Mouse (Mus musculus): ENCODE data around the gene Plod1. TPM values are rescaled to one million over a fixed set of nuclear protein-coding genes. Genes with fewer than 3 reads are reported as not detected.

Plod1 gene
- total RNA-seq, 1 experiment: 26.2 TPM

DNA sequence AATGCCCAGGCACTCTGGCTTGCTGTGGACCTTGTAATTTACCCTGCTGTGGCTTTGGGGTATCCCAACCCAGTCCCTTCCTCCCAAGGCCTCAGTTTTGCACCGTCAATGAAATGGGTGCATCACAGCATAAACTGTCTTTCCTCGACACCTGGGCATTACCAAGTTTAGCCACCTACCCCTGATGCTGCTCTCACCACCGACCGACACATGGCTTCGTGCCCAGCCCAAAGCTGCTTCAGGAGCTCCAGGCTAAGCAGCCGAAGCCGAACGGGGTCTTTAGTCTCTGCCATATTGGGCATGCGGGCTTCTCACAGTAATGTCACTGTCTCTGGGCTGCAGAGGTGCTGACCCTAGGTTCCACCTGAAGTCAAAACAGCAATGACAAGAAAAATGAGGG lies 70.5 kb downstream of the Plod1 start:
- Histone ChIP-seq H3K9ac (ENCODE audit: insufficient read depth, low read depth, low read length, poor library complexity, severe bottlenecking) (no peak overlapping the region), H3K36me3 (ENCODE audit: control insufficient read depth, insufficient read depth, low read length, poor library complexity, severe bottlenecking) (peaks cover 14% of the 10 kb centered on the region; the same call in 1 of the 2 replicates), H3K4me1 (ENCODE audit: control insufficient read depth in 2 of 2, insufficient read depth in 2 of 2, low read length in 2 of 2, poor library complexity in 1 of 2) (no peaks in the 10 kb centered on the region), H3K4me3 (ENCODE audit: insufficient read depth in 1 of 2, low read depth in 1 of 2, low read length in 2 of 2, poor library complexity in 1 of 2, severe bottlenecking in 1 of 2) (no peak overlapping the region), H3K9me3 (ENCODE audit: control insufficient read depth, insufficient read depth, low read depth, low read length) (peaks cover 2% of the 10 kb centered on the region; the same call in 1 of the 2 replicates), H3K27ac (ENCODE audit: insufficient read depth, low read depth, low read length, poor library complexity, severe bottlenecking) (no peak overlapping the region)
- no peak for DNase-seq (ENCODE audit: low read depth, low spot score)
- in situ Hi-C loops (cut with MboI; ENCODE audit: low sequenced_read_pairs in 2 of 2, unreplicated experiment in 2 of 2): no loop called here
- TF ChIP-seq HCFC1 (IDR thresholded peaks at IDR 0.05; ENCODE audit: borderline replicate concordance, insufficient read depth, low read length) (no peak), MAFK (IDR thresholded peaks at IDR 0.05; ENCODE audit: insufficient read depth, low read depth, low read length) (no peak), ZNF384 (IDR thresholded peaks at IDR 0.05; ENCODE audit: low read depth, low read length) (no peak), CHD2 (IDR thresholded peaks at IDR 0.05; ENCODE audit: low read depth, low read length) (no peak), ZC3H11A (IDR thresholded peaks at IDR 0.05; ENCODE audit: borderline replicate concordance, low read depth, low read length) (no peak)

DNA sequence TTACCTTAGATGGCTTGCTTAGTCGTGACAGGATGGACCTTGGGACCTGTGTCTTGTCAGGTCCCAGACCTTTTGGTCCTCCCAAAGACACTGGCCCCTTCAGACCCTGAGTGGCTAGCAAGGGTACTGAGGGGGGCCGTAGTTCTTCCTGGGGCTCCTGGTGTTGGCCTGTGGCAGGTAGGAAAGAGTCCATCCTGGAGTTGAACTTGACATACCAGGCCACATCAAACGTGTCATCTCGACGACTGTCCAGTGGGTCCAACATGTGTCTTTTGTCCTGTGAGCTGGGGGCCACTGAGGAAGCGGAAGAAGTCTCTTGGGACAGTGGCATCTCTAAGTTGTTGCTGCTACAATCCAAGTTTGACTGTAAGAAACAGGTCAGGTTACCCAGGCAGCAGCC lies 70.9 kb downstream of the Plod1 start:
- peaks cover 14% of the 10 kb centered on the region; the same call in 1 of the 2 replicates for H3K36me3 ChIP-seq (ENCODE audit: control insufficient read depth, insufficient read depth, low read length, poor library complexity, severe bottlenecking)

GRCm38 (mm10) chr4:147862051-147862450 lies 74.5 kb downstream of the Plod1 start:
- H3K36me3 ChIP-seq (ENCODE audit: control insufficient read depth, insufficient read depth, low read length, poor library complexity, severe bottlenecking): peaks cover 14% of the 10 kb centered on the region; the same call in 1 of the 2 replicates
- in situ Hi-C loops (cut with MboI; ENCODE audit: low sequenced_read_pairs in 2 of 2, unreplicated experiment in 2 of 2): no loop called here
- TF ChIP-seq ZC3H11A (IDR thresholded peaks at IDR 0.05; ENCODE audit: borderline replicate concordance, low read depth, low read length): no peak
- TF ChIP-seq HCFC1 (IDR thresholded peaks at IDR 0.05; ENCODE audit: borderline replicate concordance, insufficient read depth, low read length): no peak

More for the DNA sequence above, 70.9 kb downstream of the Plod1 start:
- in situ Hi-C loops (cut with MboI; ENCODE audit: low sequenced_read_pairs in 2 of 2, unreplicated experiment in 2 of 2): no loop called here
- no peaks in the 10 kb centered on the region for H3K4me1 ChIP-seq (ENCODE audit: control insufficient read depth in 2 of 2, insufficient read depth in 2 of 2, low read length in 2 of 2, poor library complexity in 1 of 2)
- no peak for TF ChIP-seq ZNF384 (IDR thresholded peaks at IDR 0.05; ENCODE audit: low read depth, low read length)
- TF ChIP-seq MAFK (IDR thresholded peaks at IDR 0.05; ENCODE audit: insufficient read depth, low read depth, low read length): no peak
- TF ChIP-seq CHD2 (IDR thresholded peaks at IDR 0.05; ENCODE audit: low read depth, low read length): no peak
- no peak for TF ChIP-seq HCFC1 (IDR thresholded peaks at IDR 0.05; ENCODE audit: borderline replicate concordance, insufficient read depth, low read length)
- TF ChIP-seq ZC3H11A (IDR thresholded peaks at IDR 0.05; ENCODE audit: borderline replicate concordance, low read depth, low read length): no peak
- DNase-seq (ENCODE audit: low read depth, low spot score): no peak
- no peak overlapping the region for H3K9ac ChIP-seq (ENCODE audit: insufficient read depth, low read depth, low read length, poor library complexity, severe bottlenecking)
- peaks cover 2% of the 10 kb centered on the region; the same call in 1 of the 2 replicates for H3K9me3 ChIP-seq (ENCODE audit: control insufficient read depth, insufficient read depth, low read depth, low read length)
- H3K4me3 ChIP-seq (ENCODE audit: insufficient read depth in 1 of 2, low read depth in 1 of 2, low read length in 2 of 2, poor library complexity in 1 of 2, severe bottlenecking in 1 of 2): no peak overlapping the region
- H3K27ac ChIP-seq (ENCODE audit: insufficient read depth, low read depth, low read length, poor library complexity, severe bottlenecking): no peak overlapping the region

More at GRCm38 (mm10) chr4:147862051-147862450, 74.5 kb downstream of the Plod1 start:
- H3K4me1 ChIP-seq (ENCODE audit: control insufficient read depth in 2 of 2, insufficient read depth in 2 of 2, low read length in 2 of 2, poor library complexity in 1 of 2): no peaks in the 10 kb centered on the region
- no peaks in the 10 kb centered on the region for H3K9me3 ChIP-seq (ENCODE audit: control insufficient read depth, insufficient read depth, low read depth, low read length)
- no peak overlapping the region for H3K4me3 ChIP-seq (ENCODE audit: insufficient read depth in 1 of 2, low read depth in 1 of 2, low read length in 2 of 2, poor library complexity in 1 of 2, severe bottlenecking in 1 of 2)
- no peak for DNase-seq (ENCODE audit: low read depth, low spot score)
- no peak overlapping the region for H3K27ac ChIP-seq (ENCODE audit: insufficient read depth, low read depth, low read length, poor library complexity, severe bottlenecking)
- H3K9ac ChIP-seq (ENCODE audit: insufficient read depth, low read depth, low read length, poor library complexity, severe bottlenecking): no peak overlapping the region

Other genes starting within 250 kb of the Plod1 start
- 66.5 and 71.2 TPM in 2 replicates for gene Zfp534, start 234.2 kb downstream of the Plod1 start, total RNA-seq (2012; rRNA removed)
- gene Zfp984, start 127.0 kb downstream of the Plod1 start, total RNA-seq (2012; rRNA removed): 40.9 and 42.6 TPM in 2 replicates
- gene Zfp933, start 88.4 kb downstream of the Plod1 start, total RNA-seq (2012; rRNA removed): 3.6 and 4.9 TPM in 2 replicates
- 6.3 and 27.9 TPM in 2 replicates for gene Miip, start 68.0 kb downstream of the Plod1 start, total RNA-seq (2012; rRNA removed)
- 1.4 and 1.6 TPM in 2 replicates for gene Fv1, start 67.8 kb downstream of the Plod1 start, total RNA-seq (2012; rRNA removed)
- gene Mfn2, start 32.1 kb downstream of the Plod1 start, total RNA-seq (2012; rRNA removed): 12.4 and 18.6 TPM in 2 replicates
- 73.5 and 115 TPM in 2 replicates for gene 2510039O18Rik, start 4.1 kb upstream of the Plod1 start, total RNA-seq (2012; rRNA removed)
- 0.95 and 3.8 TPM in 2 replicates for gene Nppb, start 49.0 kb upstream of the Plod1 start, total RNA-seq (2012; rRNA removed)
- gene Nppa, start 64.0 kb upstream of the Plod1 start, total RNA-seq (2012; rRNA removed): 0.37 TPM in 1 of 2 replicates, not detected in the other
- 32.5 and 49.1 TPM in 2 replicates for gene Clcn6, start 102.1 kb upstream of the Plod1 start, total RNA-seq (2012; rRNA removed)
- 34.0 and 51.7 TPM in 2 replicates for gene Mthfr, start 102.3 kb upstream of the Plod1 start, total RNA-seq (2012; rRNA removed)
- 122 and 158 TPM in 2 replicates for gene Agtrap, start 151.3 kb upstream of the Plod1 start, total RNA-seq (2012; rRNA removed)
- gene Mad2l2, start 193.6 kb upstream of the Plod1 start, total RNA-seq (2012; rRNA removed): 34.0 and 54.5 TPM in 2 replicates
- 0.76 and 1.3 TPM in 2 replicates for gene Draxin, start 193.9 kb upstream of the Plod1 start, total RNA-seq (2012; rRNA removed)
- 43.8 and 49.4 TPM in 2 replicates for gene Fbxo6, start 215.4 kb upstream of the Plod1 start, total RNA-seq (2012; rRNA removed)
- gene Fbxo44, start 223.7 kb upstream of the Plod1 start, total RNA-seq (2012; rRNA removed): 5.1 and 11.0 TPM in 2 replicates
- gene Fbxo2, start 223.9 kb upstream of the Plod1 start, total RNA-seq (2012; rRNA removed): 16.5 and 23.7 TPM in 2 replicates